In the genomic region with DNA sequence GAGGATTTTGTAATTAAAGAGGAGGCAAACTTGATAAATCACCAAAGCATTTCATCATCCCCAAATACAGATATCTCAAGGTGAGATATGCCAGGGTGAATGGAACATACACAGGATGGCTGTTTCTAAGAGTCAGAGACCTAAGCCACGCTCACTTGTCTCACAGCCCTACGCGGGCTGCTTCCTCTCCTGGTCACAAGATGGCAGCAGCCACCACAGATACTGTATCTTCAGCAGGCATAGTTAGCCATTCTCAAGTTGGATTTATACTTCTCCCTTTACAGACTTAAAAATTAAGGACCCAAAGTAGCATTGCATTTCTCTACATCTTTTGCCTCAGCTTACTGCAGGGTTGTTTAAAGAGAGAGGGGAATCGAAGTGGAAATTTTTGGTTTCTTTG, we compare ENCODE assay signal across 7 mouse cellular contexts. TPM values are rescaled to one million over a fixed set of nuclear protein-coding genes. Genes with fewer than 3 reads are reported as not detected.
DNase-seq lines count a peak whose midpoint lies in the region; ATAC-seq and TF ChIP-seq lines count a peak whose summit lies in the region.

No protein-coding gene starts in this region.

- DNase-seq in cerebellum, adult 8-10 months = peak; percentile 65
- peak; percentile 70 to 77 for DNase-seq in kidney, postnatal 4 days
- DNase-seq in lung, postnatal 25 days (ENCODE audit: low spot score) = peak; percentile 57

- H3K27me3 ChIP-seq in C2C12 (ENCODE audit: control insufficient read depth, insufficient read depth, insufficient read length) (no peaks in the 10 kb centered on the region), E14TG2a.4 (ENCODE audit: insufficient read depth, low read length) (peaks cover 7% of the 10 kb centered on the region; the same call in 1 of the 2 replicates)
- no peaks in the 10 kb centered on the region for H3K27me3 ChIP-seq in small intestine, adult 2 months (ENCODE audit: control insufficient read depth, insufficient read depth, low read length)

- H3K4me3 ChIP-seq in C2C12 (ENCODE audit: insufficient read depth, poor library complexity, severe bottlenecking) (no peak overlapping the region), E14TG2a.4 (replicated peaks; ENCODE audit: low read length) (no peak overlapping the region)
- no peak overlapping the region for H3K4me3 ChIP-seq in small intestine, adult 2 months (ENCODE audit: low read depth, low read length)

- TF ChIP-seq POLR2A in small intestine, adult 2 months (IDR thresholded peaks at IDR 0.05; ENCODE audit: low read depth, low read length) = no peak

- H3K36me3 ChIP-seq in C2C12 (ENCODE audit: control insufficient read depth, insufficient read depth) = no peaks in the 10 kb centered on the region
- no peaks in the 10 kb centered on the region for H3K36me3 ChIP-seq in E14TG2a.4 (ENCODE audit: insufficient read depth, low read length)
- H3K36me3 ChIP-seq in small intestine, adult 2 months (ENCODE audit: control insufficient read depth, insufficient read depth, low read length) = no peaks in the 10 kb centered on the region

- H3K4me1 ChIP-seq in E14TG2a.4 (replicated peaks; ENCODE audit: low read depth, low read length) = no peaks in the 10 kb centered on the region
- no peaks in the 10 kb centered on the region for H3K4me1 ChIP-seq in small intestine, adult 2 months (ENCODE audit: control insufficient read depth, insufficient read depth, insufficient read length, low read length)

- peak; percentile 78 for ATAC-seq in granulocyte monocyte progenitor cell, adult 5-6 weeks (replicated peaks; ENCODE audit: poor library complexity, severe bottlenecking)

- H3K79me3 ChIP-seq in C2C12 (ENCODE audit: low read depth) = no peaks in the 10 kb centered on the region

- H3K9me3 ChIP-seq in E14TG2a.4 (ENCODE audit: low read length) = no peaks in the 10 kb centered on the region

- 32% methylated on average over 4 of the region's 4 CpGs for WGBS in small intestine, adult 2 months

- no peak overlapping the region for H3K27ac ChIP-seq in small intestine, adult 2 months (ENCODE audit: insufficient read depth, low read depth, low read length)

- no peaks in the 10 kb centered on the region for H3K79me2 ChIP-seq in C2C12 (ENCODE audit: control insufficient read depth, insufficient read depth)

- H3ac ChIP-seq in C2C12 (ENCODE audit: control insufficient read depth, insufficient read length, low read depth) = no peak overlapping the region

- TF ChIP-seq CTCF in C2C12 (IDR thresholded peaks at IDR 0.05; ENCODE audit: control insufficient read depth, insufficient read depth, insufficient read length) (peak; percentile 75), E14TG2a.4 (conservative IDR thresholded peaks at IDR 0.05; ENCODE audit: low read length) (peak; percentile 81)
- TF ChIP-seq CTCF in small intestine, adult 2 months (IDR thresholded peaks at IDR 0.05; ENCODE audit: extremely low read depth, insufficient read length, insufficient replicate concordance, low read depth, low read length) = peak; percentile 88; the same call in 1 of the 2 replicates

TF ChIP-seq in C2C12, 6 proteins besides CTCF, POLR2A, EP300 and RAD21:
- peak; percentile 31 for TF ChIP-seq USF1 (IDR thresholded peaks at IDR 0.05; ENCODE audit: low read depth)
- no peak for TF ChIP-seq FOSL1 (IDR thresholded peaks at IDR 0.05; ENCODE audit: insufficient read depth, low read length, poor library complexity, severe bottlenecking)

RNA-seq across cellular contexts. Expression of a gene that starts 8.4 kb away (rescaled TPM):
- polyA plus RNA-seq in C2C12 (2012; fragmentation: generic; extraction: Trizol) = 58.1 TPM
- 1.0 and 3.1 TPM in 2 replicates for total RNA-seq in granulocyte monocyte progenitor cell, adult 5-6 weeks (2014; fragmentation: Nextera tagmentation)
- total RNA-seq in granulocyte monocyte progenitor cell, adult 5-6 weeks (2017) = 9.5 and 9.8 TPM in 2 replicates
- 22.6 and 45.3 TPM in 2 replicates for polyA plus RNA-seq in small intestine, adult 2 months (2012; rRNA removed)

RNA-seq across cellular contexts. Expression of a gene that starts 18.3 kb away (rescaled TPM):
- polyA plus RNA-seq in C2C12 (2012; fragmentation: generic; extraction: Trizol) = 90.0 TPM
- total RNA-seq in granulocyte monocyte progenitor cell, adult 5-6 weeks (2014; fragmentation: Nextera tagmentation) = 63.8 and 77.1 TPM in 2 replicates
- total RNA-seq in granulocyte monocyte progenitor cell, adult 5-6 weeks (2017) = 53.3 and 74.9 TPM in 2 replicates
- 2.9 and 5.9 TPM in 2 replicates for polyA plus RNA-seq in small intestine, adult 2 months (2012; rRNA removed)

RNA-seq across cellular contexts. Expression of a gene that starts 18.3 kb away (rescaled TPM):
- 1.8 TPM for polyA plus RNA-seq in C2C12 (2012; fragmentation: generic; extraction: Trizol)
- total RNA-seq in granulocyte monocyte progenitor cell, adult 5-6 weeks (2014; fragmentation: Nextera tagmentation) = 4.3 and 5.0 TPM in 2 replicates
- 1.9 and 5.5 TPM in 2 replicates for total RNA-seq in granulocyte monocyte progenitor cell, adult 5-6 weeks (2017)
- polyA plus RNA-seq in small intestine, adult 2 months (2012; rRNA removed) = 0.86 and 1.3 TPM in 2 replicates

Comparison
In these comparisons a context has a peak if more than half of its experiments do, and no peak if none do; other contexts are left out.
1. RNA of a gene that starts 18.3 kb away (polyA plus RNA-seq): 90.0 TPM in C2C12 (single experiment); 2.9 to 5.9 TPM in small intestine, adult 2 months; every median in the first group is over 10 times any median in the second.
2. Peak in every context shown above with its lines, with median percentiles within 50 percentile points of each other: CTCF ChIP-seq and DNase-seq.